Mouse (Mus musculus) WW6 (cell line): ENCODE results near the gene Ctdsp2.

ENCODE experiments used
- DNase-seq: peaks from one replicate; pipeline ENCODE4 v3.0.0-alpha.2; 2013; ENCODE audit warnings: low read depth, low spot score

Gene Ctdsp2

GRCm38 (mm10) chr10:127042468-127043115 lies 64.1 kb downstream of the Ctdsp2 start:
- DNase-seq: no peak

GRCm38 (mm10) chr10:127043187-127043586 lies 64.7 kb downstream of the Ctdsp2 start:
- no peak for DNase-seq

- no peak for DNase-seq
Measured at GRCm38 (mm10) chr10:127047954-127048353, 69.4 kb downstream of the Ctdsp2 start, which contains the start of gene Cyp27b1. TSS of gene Cyp27b1 (plus strand) at chr10:127048250.

GRCm38 (mm10) chr10:127048608-127049394 lies 70.3 kb downstream of the Ctdsp2 start:
- DNase-seq: no peak
